ENCODE assay signal across 8 mouse cellular contexts in the genomic region with DNA sequence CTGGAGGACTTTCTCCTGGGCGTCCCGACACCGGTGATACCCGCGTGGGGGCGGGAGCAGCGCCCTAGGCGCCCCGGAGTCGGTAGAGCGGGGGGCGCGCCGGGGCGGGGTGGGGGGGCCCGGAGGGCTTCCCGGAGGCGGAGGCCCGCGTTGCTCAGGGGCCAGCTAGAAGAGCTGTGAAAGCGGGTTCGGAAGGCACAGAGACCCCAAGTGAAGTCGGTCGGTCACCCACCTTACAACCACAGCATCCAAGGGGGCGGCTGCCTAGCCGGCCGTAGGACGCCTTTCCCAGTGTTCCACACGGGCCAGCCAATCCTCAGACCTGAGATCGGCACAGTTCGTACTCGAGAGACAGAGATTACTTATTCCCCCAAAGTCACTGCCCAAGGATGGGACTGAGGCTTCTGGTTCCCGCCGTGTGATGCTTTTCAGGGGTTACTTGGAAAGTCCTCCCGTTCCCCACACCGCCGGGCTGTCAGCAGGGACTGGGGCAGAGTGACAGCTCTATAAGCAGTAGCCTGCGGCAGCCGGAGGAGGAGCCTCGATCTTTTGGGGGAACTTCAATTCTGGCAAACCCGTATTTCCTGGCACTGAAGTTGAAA. TPM values are rescaled to one million over a fixed set of nuclear protein-coding genes. Genes with fewer than 3 reads are reported as not detected.
A peak's percentile ranks its signal among the peaks of the same experiment; 100 is the strongest.
DNase-seq lines count a peak whose midpoint lies in the region; ATAC-seq and TF ChIP-seq lines count a peak whose summit lies in the region.

No protein-coding gene starts in this region.

- WGBS in hindbrain, postnatal 0 days = under 1% methylated on average over 37 of the region's 41 CpGs

- no peak for TF ChIP-seq CTCF in gastrocnemius, adult 2 months (IDR thresholded peaks at IDR 0.05)
- TF ChIP-seq CTCF in hindbrain, postnatal 0 days (IDR thresholded peaks at IDR 0.05; ENCODE audit: low read depth) = no peak

- peaks cover 13% of the 10 kb centered on the region for H3K4me1 ChIP-seq in hindbrain, postnatal 0 days (ENCODE audit: insufficient read depth, low read length)

- peak overlapping the region; percentile 73 for H3K4me2 ChIP-seq in hindbrain, postnatal 0 days (ENCODE audit: low read depth, low read length)

- peaks cover 11% of the 10 kb centered on the region for H3K36me3 ChIP-seq in hindbrain, postnatal 0 days (ENCODE audit: insufficient read depth, low read length)

- peak; percentile 39 for ATAC-seq in hindbrain, postnatal 0 days
- ATAC-seq in megakaryocyte progenitor cell, adult 5-6 weeks (replicated peaks; ENCODE audit: poor library complexity) = peak; percentile 68

- no peaks in the 10 kb centered on the region for H3K9me3 ChIP-seq in hindbrain, postnatal 0 days (ENCODE audit: low read length)

- intact Hi-C loops in gastrocnemius, adult 2 months (cut with DNase I) = loop anchor here (1.0 to 10.0 kb wide), 3 partner anchors 30 to 605 kb away; a partner anchor contains a TSS
- intact Hi-C loops in left cerebral cortex, postnatal 14 days (cut with DNase I) = no loop called here

- H3K9ac ChIP-seq in hindbrain, postnatal 0 days (replicated peaks; ENCODE audit: low read length) = peak overlapping the region; percentile 92

- peak overlapping the region; percentile 96 for H3K4me3 ChIP-seq in gastrocnemius, adult 2 months
- peak overlapping the region; percentile 98 for H3K4me3 ChIP-seq in hindbrain, postnatal 0 days (ENCODE audit: low read length)

- DNase-seq in T-cell, adult 2 months (ENCODE audit: low spot score) = peak; percentile 74
- DNase-seq in cerebellum, postnatal 36 days = peak; percentile 58 to 61
- peak; percentile 68 for DNase-seq in gastrocnemius, adult 2 months
- DNase-seq in hindbrain, postnatal 0 days (ENCODE audit: low spot score) = peak; percentile 81
- peak; percentile 54 for DNase-seq in left cerebral cortex, postnatal 14 days (ENCODE audit: low spot score in 2 of 2)
- peak; percentile 52 for DNase-seq in right cerebral cortex, postnatal 14 days
- peak; percentile 58 for DNase-seq in urinary bladder, postnatal 14 days (ENCODE audit: low spot score)

- peak overlapping the region; percentile 99 for H3K27ac ChIP-seq in gastrocnemius, adult 2 months
- H3K27ac ChIP-seq in hindbrain, postnatal 0 days = peak overlapping the region; percentile 89

- no peaks in the 10 kb centered on the region for H3K27me3 ChIP-seq in hindbrain, postnatal 0 days (ENCODE audit: insufficient read depth, low read length)

RNA-seq across cellular contexts. Expression of a gene that starts 0.8 kb away (rescaled TPM):
- 1 to 10 TPM; 5.1 to 6.1 TPM for total RNA-seq in gastrocnemius, adult 2 months (2021)
- total RNA-seq in hindbrain, postnatal 0 days (2014; rRNA removed) = 38.6 and 51.5 TPM in 2 replicates
- 52.7 and 55.7 TPM in 2 replicates for polyA plus RNA-seq in hindbrain, postnatal 0 days (2015; fragmentation: Nextera tagmentation; extraction: Ambion mirVana)
- 10 to 100 TPM; 26.7 to 31.1 TPM for total RNA-seq in left cerebral cortex, postnatal 14 days (2021)
- 49.2 and 56.1 TPM in 2 replicates for total RNA-seq in megakaryocyte progenitor cell, adult 5-6 weeks (2015)
- 36.1 and 44.9 TPM in 2 replicates for total RNA-seq in megakaryocyte progenitor cell, adult 5-6 weeks (2017)

RNA-seq across cellular contexts. Expression of a gene that starts 29.9 kb away (rescaled TPM):
- 10 to 100 TPM; 12.2 to 12.7 TPM for total RNA-seq in gastrocnemius, adult 2 months (2021)
- total RNA-seq in hindbrain, postnatal 0 days (2014; rRNA removed) = 71.0 and 83.0 TPM in 2 replicates
- polyA plus RNA-seq in hindbrain, postnatal 0 days (2015; fragmentation: Nextera tagmentation; extraction: Ambion mirVana) = 18.9 and 19.3 TPM in 2 replicates
- total RNA-seq in left cerebral cortex, postnatal 14 days (2021) = 10 to 100 TPM; 31.5 to 31.9 TPM
- total RNA-seq in megakaryocyte progenitor cell, adult 5-6 weeks (2015) = 7.8 and 8.5 TPM in 2 replicates
- total RNA-seq in megakaryocyte progenitor cell, adult 5-6 weeks (2017) = 7.0 and 8.9 TPM in 2 replicates

Comparison
In these comparisons a context has a peak if more than half of its experiments do, and no peak if none do; other contexts are left out.
1. Peak in every context shown above with its lines: DNase-seq, ATAC-seq, H3K4me3 ChIP-seq and H3K27ac ChIP-seq.